Mouse (Mus musculus) neural tube, embryonic 10.5 days (tissue): ENCODE measurements around the gene Ifi27.
"Not testable (repeated sequence)": the region's sequence is repeated elsewhere in the genome, so short reads cannot be mapped to it uniquely, and the experiment has no call there.

Experiments used
- DNase-seq: peaks from one replicate; pipeline ENCODE4 v3.0.0-alpha.2; 2017; ENCODE audit warnings: low spot score; ENCODE audit errors: extremely low spot score

Gene Ifi27

DNA sequence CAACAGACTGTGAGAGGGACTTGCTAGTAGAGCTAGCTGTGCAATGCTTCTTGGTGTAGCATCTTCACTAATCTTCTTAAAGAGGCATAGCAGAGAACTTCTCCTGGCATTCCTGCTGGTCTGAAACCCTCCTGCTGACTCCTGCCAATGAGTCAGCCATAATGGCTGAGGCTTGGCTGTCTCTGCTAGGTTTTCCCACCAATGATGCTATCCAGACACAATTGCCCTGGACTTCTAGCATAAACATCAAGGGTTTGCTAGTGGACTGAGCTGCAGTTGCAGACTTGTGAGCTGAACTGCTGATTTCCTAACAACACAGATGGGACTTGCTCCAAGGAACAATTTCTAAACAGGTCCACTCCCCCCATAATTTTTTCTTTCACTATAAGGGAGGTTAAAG, 19.4 kb downstream of the Ifi27 start:
- no peak for DNase-seq

DNA sequence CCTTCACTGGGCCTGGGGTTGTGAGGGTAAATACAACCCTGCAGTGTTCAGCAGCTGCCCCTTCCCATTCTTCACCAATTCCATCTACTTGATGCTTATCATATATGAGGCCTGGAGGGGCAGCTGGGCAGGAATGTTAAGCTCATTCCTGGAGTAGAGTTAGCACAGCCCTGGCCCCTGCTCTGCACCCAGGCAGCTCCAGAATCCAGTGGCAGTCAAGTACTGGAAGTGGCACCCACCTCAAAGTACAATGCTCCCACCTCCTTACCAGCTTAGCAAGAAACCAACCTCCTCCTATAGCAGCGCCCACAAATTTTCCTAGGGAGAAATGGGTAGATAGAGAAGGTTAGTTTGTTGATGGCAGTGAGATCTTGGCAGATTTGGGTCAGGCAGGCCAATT, 22.7 kb downstream of the Ifi27 start:
- DNase-seq, result not testable (repeated sequence)

DNA sequence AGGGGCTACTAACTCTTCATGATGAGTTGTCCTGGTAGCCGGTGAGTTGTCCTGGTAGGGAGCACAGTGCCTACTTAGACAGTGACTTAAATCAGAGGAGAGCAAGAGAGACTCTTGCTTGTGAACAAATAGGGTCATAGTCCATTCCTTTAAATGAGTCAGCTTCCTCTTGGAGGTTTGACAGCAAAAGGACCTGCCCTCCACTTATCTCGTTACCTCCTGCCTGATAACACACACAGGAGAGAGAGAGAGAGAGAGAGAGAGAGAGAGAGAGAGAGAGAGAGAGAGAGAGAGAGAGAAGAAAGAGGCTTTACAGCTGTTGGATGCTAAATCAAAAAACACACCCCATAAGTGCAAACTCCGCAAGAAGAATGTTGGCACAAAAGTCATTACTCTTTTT, 23.1 kb downstream of the Ifi27 start, which contains the start of gene Ifi27l2b:
TSS of gene Ifi27l2b (minus strand) at position 84 of the 400 bp plus-strand sequence.
- no peak for DNase-seq

DNA sequence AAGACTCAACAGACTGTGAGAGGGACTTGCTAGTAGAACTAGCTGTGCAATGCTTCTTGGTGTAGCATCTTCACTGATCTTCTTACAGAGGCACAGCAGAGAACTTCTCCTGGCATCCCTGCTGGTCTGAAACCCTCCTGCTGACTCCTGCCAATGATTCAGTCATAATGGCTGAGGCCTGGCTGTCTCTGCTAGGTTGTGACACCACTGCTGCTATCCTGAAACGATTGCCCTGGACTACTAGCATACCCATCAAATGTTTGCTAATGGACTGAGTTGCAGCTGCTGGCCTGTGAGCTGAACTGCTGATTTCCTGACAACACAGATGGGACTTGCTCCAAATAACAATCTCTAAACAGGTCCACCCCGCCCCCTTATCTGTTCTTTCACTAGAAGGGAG, 40.5 kb downstream of the Ifi27 start:
- DNase-seq, result no peak

DNA sequence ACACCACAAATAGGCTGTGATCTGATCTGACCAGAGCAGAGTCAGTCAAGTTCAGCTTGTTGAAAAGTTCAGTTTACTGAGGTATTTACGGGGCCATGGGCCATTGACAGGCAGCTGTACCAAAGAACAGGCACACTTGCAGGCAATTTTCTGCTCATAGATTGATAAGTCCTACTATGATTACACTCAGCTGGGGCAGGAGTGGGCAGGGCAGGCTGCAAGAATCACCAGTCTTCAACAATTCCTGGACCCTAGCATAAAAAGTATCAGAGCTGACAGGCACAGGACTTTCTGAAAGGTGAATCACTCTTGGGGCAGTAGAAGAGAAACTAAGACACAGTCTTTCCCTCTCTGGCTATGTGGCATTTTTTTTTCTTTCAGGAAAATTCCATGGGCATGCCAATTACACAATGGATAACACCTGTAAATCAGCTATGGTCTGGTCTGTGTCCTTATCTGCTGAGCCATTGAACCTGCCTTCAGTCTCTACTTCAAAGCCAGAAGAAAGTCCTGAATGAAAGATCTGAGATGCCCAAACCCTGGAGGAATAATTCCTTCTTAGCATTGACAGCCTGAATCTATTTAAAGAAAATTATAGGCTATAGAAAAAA, 42.9 kb downstream of the Ifi27 start:
- no peak for DNase-seq

DNA sequence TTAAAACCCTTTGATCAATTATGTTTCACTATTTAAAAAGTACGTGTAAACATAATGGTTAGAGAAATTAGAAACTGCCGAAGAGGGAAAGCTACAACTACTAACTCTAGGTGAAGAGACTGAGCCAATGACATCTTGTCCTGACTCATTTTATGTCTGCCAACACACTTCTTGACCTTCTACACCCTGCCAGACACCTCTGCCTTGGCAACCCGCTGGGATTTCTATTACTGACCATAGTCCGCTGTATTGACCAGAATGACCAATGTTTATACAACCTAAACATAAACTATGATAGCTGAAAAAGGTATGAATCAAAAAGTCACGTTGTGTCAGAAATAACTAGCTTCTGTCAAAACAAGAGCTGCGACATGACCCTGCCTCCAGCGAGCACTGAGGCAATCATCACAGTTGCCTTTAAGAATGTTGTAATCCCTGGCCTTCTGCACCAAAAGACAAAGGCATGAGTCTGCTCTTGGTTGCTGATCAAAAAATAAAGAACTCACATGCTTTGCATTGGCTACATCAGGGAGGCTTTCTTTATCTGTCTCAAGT, 43.5 kb downstream of the Ifi27 start:
- DNase-seq, result no peak

DNA sequence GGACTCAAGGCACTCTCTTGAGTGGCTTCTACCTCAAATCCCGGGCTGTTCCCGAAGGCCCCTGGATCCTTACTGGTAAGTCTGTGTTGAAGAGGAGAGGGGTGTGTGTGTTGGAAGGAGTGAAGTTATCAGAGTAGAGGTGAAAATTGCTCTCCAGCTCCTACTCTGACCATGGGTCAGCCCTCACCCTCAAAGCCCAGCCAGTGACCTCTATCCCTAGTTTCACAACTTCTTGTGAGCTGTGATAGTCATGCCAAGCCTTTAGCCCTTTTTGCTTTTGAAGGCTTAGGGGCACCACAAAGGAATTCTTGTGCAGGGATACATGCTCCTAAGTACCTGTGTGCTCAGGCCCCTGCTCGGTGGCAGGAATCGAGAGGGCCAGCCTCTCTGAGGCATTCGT, 47.7 kb downstream of the Ifi27 start:
- no peak for DNase-seq

DNA sequence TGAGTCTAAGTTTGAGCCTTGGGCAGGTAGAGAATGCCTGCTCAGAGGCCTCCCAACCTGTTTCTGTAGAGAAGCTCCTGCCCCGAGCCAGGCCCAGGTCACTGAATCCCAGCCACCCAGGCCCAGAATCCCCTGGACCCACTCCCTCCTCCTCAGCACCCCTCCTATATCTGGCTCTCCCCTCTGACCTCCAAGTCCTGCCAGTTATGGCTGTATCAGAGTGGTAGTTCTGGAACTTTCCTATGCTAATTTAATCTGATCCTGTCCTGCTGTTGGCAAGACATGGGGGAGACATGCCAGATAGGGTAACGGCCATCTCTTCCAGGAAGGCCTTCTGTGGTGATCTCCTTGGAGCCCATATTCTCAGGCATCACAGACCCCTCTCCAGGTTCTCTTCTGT, 48.8 kb downstream of the Ifi27 start:
- DNase-seq, result no peak

DNA sequence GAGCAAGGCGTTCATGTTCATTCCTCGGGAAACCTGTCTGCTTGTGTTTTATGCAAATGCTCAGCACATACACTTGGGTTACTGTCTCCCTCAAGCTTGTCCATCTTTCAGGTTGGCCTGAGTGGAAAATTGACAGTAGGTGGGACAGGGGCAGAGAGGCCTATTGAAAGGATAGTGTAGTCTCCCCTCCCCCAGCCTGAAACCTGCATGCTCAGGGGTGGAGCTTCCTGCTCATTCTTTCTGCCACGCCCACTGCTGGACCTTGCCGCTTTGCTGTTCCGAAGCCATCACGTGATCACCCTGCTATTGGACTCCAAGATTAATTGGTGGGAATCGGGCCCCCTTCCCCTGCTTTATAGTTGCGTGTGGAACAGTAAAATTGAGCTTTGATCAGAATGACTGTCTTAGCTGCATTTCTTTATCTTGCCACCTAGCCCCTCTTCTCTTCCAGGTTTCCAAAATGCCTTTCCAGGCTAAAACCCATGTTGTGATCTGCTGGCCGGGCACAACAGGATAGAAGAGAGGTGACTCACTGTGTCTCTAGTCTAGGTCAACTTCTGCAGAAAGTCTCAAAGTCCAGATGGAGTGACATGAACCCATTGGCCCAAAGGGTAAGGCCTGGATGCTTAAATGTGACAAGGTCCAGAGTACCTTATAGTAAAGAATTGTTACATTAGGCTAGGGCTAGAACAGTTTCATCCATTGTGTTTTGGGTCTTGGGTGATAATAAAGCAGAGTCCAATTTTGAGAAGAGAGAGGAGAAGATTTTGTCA, 50.4 kb downstream of the Ifi27 start:
- DNase-seq, result not testable (repeated sequence)

DNA sequence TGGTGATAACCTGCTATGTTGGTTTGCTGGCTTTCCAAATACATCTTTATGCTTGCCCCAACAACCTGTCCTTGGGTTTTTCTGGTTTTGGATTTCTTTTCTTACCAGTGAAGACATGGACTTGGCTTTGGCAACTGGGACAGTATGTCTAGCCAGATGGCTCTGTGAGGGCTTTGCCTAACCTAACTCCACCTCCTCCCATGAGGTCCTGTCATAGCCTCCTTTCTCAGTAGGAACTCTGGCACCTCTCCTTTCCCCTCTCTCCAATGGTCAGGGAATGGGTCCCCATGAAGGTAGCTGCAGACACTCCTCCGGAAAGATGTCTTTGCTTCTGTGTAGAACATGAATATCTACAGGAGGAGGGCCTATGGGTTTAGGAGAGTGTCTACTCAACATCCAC, 52.7 kb downstream of the Ifi27 start:
- DNase-seq, result no peak

DNA sequence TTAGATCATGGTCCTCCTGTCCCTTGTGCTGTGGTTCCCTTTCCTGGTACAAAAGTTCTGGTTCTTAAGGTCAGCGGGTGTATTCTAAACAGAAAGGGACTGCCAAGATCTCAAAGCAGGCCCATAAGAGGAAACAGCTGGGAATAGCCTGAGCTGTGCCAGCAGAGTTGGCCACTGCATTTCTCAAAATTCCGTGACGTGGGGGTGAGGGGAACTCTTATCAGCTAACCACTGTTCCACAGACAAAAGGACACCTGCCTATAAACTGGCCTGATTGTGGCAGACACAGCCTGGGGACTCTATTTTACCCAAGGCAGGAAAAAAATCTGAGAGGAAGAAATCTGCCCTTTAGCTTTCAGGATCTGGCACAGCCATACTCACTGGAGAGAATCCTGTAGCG, 53.3 kb downstream of the Ifi27 start:
- DNase-seq, result no peak

DNA sequence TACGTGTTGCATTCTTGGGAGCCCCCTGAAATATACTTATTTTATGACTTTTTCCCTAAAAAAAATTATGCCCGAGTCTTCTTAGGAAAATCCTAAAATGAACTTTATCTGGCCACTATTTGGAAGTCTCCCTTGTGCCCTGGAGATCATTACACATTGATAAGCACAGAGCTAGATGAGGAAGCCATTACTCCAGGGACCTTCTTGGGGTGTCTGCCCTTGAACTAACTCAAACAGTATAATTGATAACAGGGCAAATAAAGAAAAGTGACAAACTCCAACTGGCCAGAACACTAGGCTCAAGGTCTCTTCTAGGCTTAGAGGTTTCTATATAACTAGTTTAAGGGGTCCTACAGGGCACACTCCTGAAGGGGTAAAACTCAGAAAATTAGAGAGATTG, 53.7 kb downstream of the Ifi27 start:
- no peak for DNase-seq
